Comparison of ENCODE assay signal across 8 mouse cellular contexts in the genomic region with DNA sequence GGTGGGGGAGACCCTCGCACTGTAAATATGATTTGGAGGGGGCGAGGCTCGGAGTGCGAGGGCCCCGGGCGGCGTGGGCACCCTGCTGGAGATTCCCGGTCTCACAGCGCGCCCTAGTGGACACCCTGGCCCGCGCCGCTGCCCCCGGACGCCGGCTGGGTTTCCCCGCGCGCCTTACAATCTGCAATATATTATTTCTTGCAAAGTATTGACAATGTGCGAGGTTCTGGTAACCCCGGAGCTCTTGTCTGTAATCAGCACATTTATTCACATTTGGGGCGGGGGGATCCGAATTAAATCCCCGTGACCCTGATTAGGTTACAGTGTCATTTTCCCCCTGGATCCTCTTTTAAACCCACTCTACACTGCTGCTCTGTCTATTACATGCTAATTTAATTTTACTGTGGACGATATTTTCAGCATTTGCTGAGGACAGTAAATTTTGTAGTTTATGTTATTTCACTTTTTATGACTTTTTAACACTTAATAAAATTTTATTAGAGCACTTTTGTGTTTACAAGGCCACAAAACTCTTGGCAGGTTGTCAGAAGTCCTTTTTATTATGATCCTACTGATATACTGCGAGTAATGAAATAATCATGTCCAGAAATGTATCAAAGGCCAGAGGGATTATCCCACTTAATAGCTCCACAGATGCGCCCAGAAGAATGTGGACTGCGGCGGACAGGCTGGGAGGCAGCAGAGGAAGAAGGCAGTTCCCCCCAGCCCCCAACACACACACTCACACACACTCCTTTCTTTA.
DNase-seq lines count a peak whose midpoint lies in the region; ATAC-seq and TF ChIP-seq lines count a peak whose summit lies in the region.

No protein-coding gene starts in this region.

- no peaks in the 10 kb centered on the region for H3K36me3 ChIP-seq in spleen, adult 2 months (ENCODE audit: control insufficient read depth, insufficient read depth, low read length)
- H3K36me3 ChIP-seq in embryonic facial prominence, embryonic 11.5 days (replicated peaks; ENCODE audit: control insufficient read depth, insufficient read depth, low read depth, low read length): no peaks in the 10 kb centered on the region
- H3K36me3 ChIP-seq in heart, embryonic 10.5 days: no peaks in the 10 kb centered on the region
- H3K36me3 ChIP-seq in midbrain, postnatal 0 days (ENCODE audit: insufficient read depth, low read length): no peaks in the 10 kb centered on the region

- H3K9ac ChIP-seq in embryonic facial prominence, embryonic 11.5 days (replicated peaks; ENCODE audit: low read length): no peak overlapping the region
- H3K9ac ChIP-seq in midbrain, postnatal 0 days (replicated peaks; ENCODE audit: low read length, poor library complexity, severe bottlenecking): peak overlapping the region; percentile 33; the same call in 1 of the 2 replicates

- WGBS in spleen, adult 2 months: 6% methylated on average over 29 of the region's 29 CpGs
- WGBS in embryonic facial prominence, embryonic 11.5 days: 4% methylated on average over 29 of the region's 29 CpGs
- WGBS in heart, embryonic 10.5 days: 6% methylated on average over 29 of the region's 29 CpGs
- 4% methylated on average over 29 of the region's 29 CpGs for WGBS in midbrain, postnatal 0 days

- H3K27ac ChIP-seq in spleen, adult 2 months (ENCODE audit: insufficient read depth, low read length): no peak overlapping the region
- no peak overlapping the region for H3K27ac ChIP-seq in embryonic facial prominence, embryonic 11.5 days (replicated peaks; ENCODE audit: low read depth, low read length)
- H3K27ac ChIP-seq in heart, embryonic 10.5 days: no peak overlapping the region
- H3K27ac ChIP-seq in midbrain, postnatal 0 days (ENCODE audit: low read depth, low read length): no peak overlapping the region

- peaks cover 7% of the 10 kb centered on the region for H3K27me3 ChIP-seq in spleen, adult 2 months (ENCODE audit: control insufficient read depth, insufficient read depth, low read length)
- H3K27me3 ChIP-seq in embryonic facial prominence, embryonic 11.5 days (ENCODE audit: control insufficient read depth, insufficient read depth, low read length): peaks cover 28% of the 10 kb centered on the region
- peaks cover 85% of the 10 kb centered on the region for H3K27me3 ChIP-seq in heart, embryonic 10.5 days (ENCODE audit: insufficient read depth, poor library complexity, severe bottlenecking)
- H3K27me3 ChIP-seq in midbrain, postnatal 0 days (ENCODE audit: insufficient read depth, low read length): peaks cover 50% of the 10 kb centered on the region

- H3K4me2 ChIP-seq in embryonic facial prominence, embryonic 11.5 days (ENCODE audit: low read depth, low read length): peak overlapping the region; percentile 74
- peak overlapping the region; percentile 80 for H3K4me2 ChIP-seq in midbrain, postnatal 0 days (ENCODE audit: low read depth, low read length, poor library complexity, severe bottlenecking)

- ATAC-seq in embryonic facial prominence, embryonic 11.5 days (replicated peaks; ENCODE audit: insufficient number of reproducible peaks, low FRiP score, low TSS enrichment, low read depth): no peak
- 0 out of 2 replicates have a peak, but pooled peaks have one; percentile 20 for ATAC-seq in midbrain, postnatal 0 days (ENCODE audit: low FRiP score)

- 0 out of 2 replicates have a peak, but pooled peaks have one; percentile 29 for TF ChIP-seq CTCF in spleen, adult 2 months (IDR thresholded peaks at IDR 0.05; ENCODE audit: extremely low read depth, insufficient read depth, insufficient read length, insufficient replicate concordance)
- peak; percentile 80 for TF ChIP-seq CTCF in midbrain, postnatal 0 days (IDR thresholded peaks at IDR 0.05)

- H3K9me3 ChIP-seq in embryonic facial prominence, embryonic 11.5 days (replicated peaks; ENCODE audit: control insufficient read depth, low read length): no peaks in the 10 kb centered on the region
- no peaks in the 10 kb centered on the region for H3K9me3 ChIP-seq in heart, embryonic 10.5 days
- H3K9me3 ChIP-seq in midbrain, postnatal 0 days (ENCODE audit: low read length): no peaks in the 10 kb centered on the region

- no peaks in the 10 kb centered on the region; the same call in 1 of the 2 replicates for H3K4me1 ChIP-seq in spleen, adult 2 months (ENCODE audit: control insufficient read depth, insufficient read depth, insufficient read length)
- H3K4me1 ChIP-seq in embryonic facial prominence, embryonic 11.5 days (ENCODE audit: control insufficient read depth, insufficient read depth, low read length): peaks cover 6% of the 10 kb centered on the region
- H3K4me1 ChIP-seq in heart, embryonic 10.5 days: peaks cover 22% of the 10 kb centered on the region
- H3K4me1 ChIP-seq in midbrain, postnatal 0 days (ENCODE audit: insufficient read depth, low read length): peaks cover 6% of the 10 kb centered on the region; the same call in 1 of the 2 replicates

- peak in 1 of 2 experiments; percentile 22 for DNase-seq in spleen, adult 2 months (ENCODE audit: low read depth in 1 of 2, low spot score in 2 of 2)
- DNase-seq in spleen, adult 12 weeks (ENCODE audit: low spot score): no peak
- DNase-seq in embryonic facial prominence, embryonic 11.5 days (ENCODE audit: low spot score): peak; percentile 76
- no peak for DNase-seq in heart, embryonic 10.5 days (ENCODE audit: low spot score)
- peak; percentile 71 for DNase-seq in kidney, adult 9 months
- peak; percentile 39 for DNase-seq in liver
- peak; percentile 47 for DNase-seq in midbrain, postnatal 0 days (ENCODE audit: low spot score)
- DNase-seq in thymus, adult 18-20 months: peak; percentile 8 to 10

- no peak overlapping the region for H3K4me3 ChIP-seq in spleen, adult 2 months (ENCODE audit: extremely low read depth, insufficient read depth, insufficient read length)
- peak overlapping the region; percentile 19 for H3K4me3 ChIP-seq in embryonic facial prominence, embryonic 11.5 days (ENCODE audit: low read depth, low read length)
- peak overlapping the region; percentile 63 for H3K4me3 ChIP-seq in heart, embryonic 10.5 days
- H3K4me3 ChIP-seq in midbrain, postnatal 0 days (ENCODE audit: low read depth, low read length): peak overlapping the region; percentile 37

- TF ChIP-seq POLR2A in spleen, adult 2 months (IDR thresholded peaks at IDR 0.05; ENCODE audit: low read depth, low read length): no peak

Comparison
In these comparisons a context has a peak if more than half of its experiments do, and no peak if none do; other contexts are left out.
1. DNase-seq: peak in embryonic facial prominence, embryonic 11.5 days (single experiment), kidney, adult 9 months (single experiment), liver (single experiment), midbrain, postnatal 0 days (single experiment) and thymus, adult 18-20 months (2 of 2); none in spleen, adult 12 weeks (single experiment) and heart, embryonic 10.5 days (single experiment).